ENCODE assay signal across 8 mouse cellular contexts in the genomic region with DNA sequence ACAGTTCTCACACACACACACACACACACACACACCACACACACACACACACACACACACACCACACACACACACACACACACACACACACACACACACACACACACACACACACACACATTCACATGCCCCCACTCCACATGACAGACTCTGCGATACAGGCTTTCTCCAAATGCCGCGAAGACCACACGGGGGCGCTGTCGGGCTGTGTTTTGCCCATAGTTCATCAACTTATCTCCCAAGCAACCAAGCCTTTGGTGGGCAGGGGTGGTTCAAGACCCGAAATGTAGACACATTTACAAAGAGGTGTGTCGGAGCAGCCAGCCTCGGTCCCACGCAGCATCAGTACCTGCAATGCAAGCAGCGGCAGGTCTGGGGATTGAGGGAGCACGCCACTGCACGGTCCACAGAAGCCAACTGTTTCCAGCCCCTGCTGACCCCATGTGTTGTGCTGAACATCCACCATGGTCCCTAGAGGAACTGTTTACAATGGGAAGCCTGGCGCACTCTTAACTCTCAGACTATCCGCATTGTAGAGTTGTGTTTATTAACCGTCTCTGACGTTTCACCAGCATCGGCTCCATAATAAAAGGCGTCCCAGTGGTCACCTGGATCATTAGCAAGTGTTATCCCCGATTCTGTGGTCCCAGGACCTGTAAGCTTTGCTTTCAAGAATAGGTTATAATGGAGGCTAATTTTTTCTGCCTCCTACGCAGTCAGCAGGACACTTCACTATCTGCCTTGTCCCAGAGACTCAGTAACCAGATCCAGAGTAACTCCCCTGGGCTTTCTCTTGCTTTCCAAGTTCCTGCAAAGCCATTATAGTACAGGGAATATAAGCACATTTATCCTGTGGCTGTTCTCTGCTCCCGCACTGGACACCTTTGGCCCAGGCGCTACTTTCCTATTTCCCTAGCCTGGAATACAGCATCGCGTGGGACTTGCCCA. TPM values are rescaled to one million over a fixed set of nuclear protein-coding genes. Genes with fewer than 3 reads are reported as not detected.
DNase-seq lines count a peak whose midpoint lies in the region; ATAC-seq and TF ChIP-seq lines count a peak whose summit lies in the region.

No protein-coding gene starts in this region.

- peak overlapping the region; percentile 68 for H3K27ac ChIP-seq in CH12.LX (ENCODE audit: insufficient read depth, low read depth)
- peak overlapping the region; percentile 15; the same call in 1 of the 2 replicates for H3K27ac ChIP-seq in heart, embryonic 13.5 days (replicated peaks)
- H3K27ac ChIP-seq in neural tube, embryonic 14.5 days (ENCODE audit: low read depth, low read length) = no peak overlapping the region

- H3K79me2 ChIP-seq in CH12.LX (replicated peaks; ENCODE audit: control insufficient read depth, extremely low read depth, insufficient read depth, poor library complexity, severe bottlenecking) = no peaks in the 10 kb centered on the region

- H3K36me3 ChIP-seq in CH12.LX (replicated peaks in 1 of 2; ENCODE audit: control insufficient read depth in 1 of 2, insufficient read depth in 1 of 2, low read length in 1 of 2) = no peaks in the 10 kb centered on the region
- 0 out of 2 replicates have a peak, but pooled peaks cover 4% of the 10 kb centered on the region for H3K36me3 ChIP-seq in heart, embryonic 13.5 days
- no peaks in the 10 kb centered on the region for H3K36me3 ChIP-seq in neural tube, embryonic 14.5 days (ENCODE audit: control insufficient read depth, insufficient read depth, low read length)

- no peaks in the 10 kb centered on the region for H3K27me3 ChIP-seq in CH12.LX (replicated peaks)
- H3K27me3 ChIP-seq in heart, embryonic 13.5 days (replicated peaks) = no peaks in the 10 kb centered on the region
- H3K27me3 ChIP-seq in neural tube, embryonic 14.5 days (ENCODE audit: control insufficient read depth, insufficient read depth, low read length) = no peaks in the 10 kb centered on the region

- peak overlapping the region; percentile 94 for H3K4me2 ChIP-seq in CH12.LX (ENCODE audit: insufficient read depth, low read depth, poor library complexity, severe bottlenecking)
- peak overlapping the region; percentile 68 for H3K4me2 ChIP-seq in heart, embryonic 13.5 days
- peak overlapping the region; percentile 38 for H3K4me2 ChIP-seq in neural tube, embryonic 14.5 days (ENCODE audit: low read depth, low read length)

- dilution Hi-C loops in CH12.LX (cut with MboI; ENCODE audit: extremely low pct_ligation_motif_present, extremely low pct_unique_long_range_greater_than_20kb, low sequenced_read_pairs) = no loop called here

- peak; percentile 89 for TF ChIP-seq RAD21 in CH12.LX (IDR thresholded peaks at IDR 0.05; ENCODE audit: low read depth, low read length)

- H3K9ac ChIP-seq in CH12.LX (ENCODE audit: insufficient read depth, low read depth) = peak overlapping the region; percentile 53
- peak overlapping the region; percentile 8; the same call in 1 of the 2 replicates for H3K9ac ChIP-seq in heart, embryonic 13.5 days
- H3K9ac ChIP-seq in neural tube, embryonic 14.5 days (replicated peaks; ENCODE audit: low read depth, low read length) = no peak overlapping the region

- no peak for TF ChIP-seq EP300 in CH12.LX (IDR thresholded peaks at IDR 0.05; ENCODE audit: low read length)

- peak; percentile 92 for ATAC-seq in erythroblast, adult 5-6 weeks (replicated peaks; ENCODE audit: low FRiP score, poor library complexity, severe bottlenecking)
- no peak for ATAC-seq in heart, embryonic 13.5 days (ENCODE audit: extremely low read depth, insufficient number of reproducible peaks, low FRiP score, low TSS enrichment)
- ATAC-seq in neural tube, embryonic 14.5 days (ENCODE audit: low read depth) = peak; percentile 34; the same call in 1 of the 2 replicates

- 26% methylated on average over 25 of the region's 25 CpGs for WGBS in heart, embryonic 13.5 days
- WGBS in lung, adult 2 months = 25% methylated on average over 25 of the region's 25 CpGs
- WGBS in neural tube, embryonic 14.5 days = 27% methylated on average over 25 of the region's 25 CpGs

- H3K4me3 ChIP-seq in CH12.LX (replicated peaks in 1 of 3; ENCODE audit: low read depth in 2 of 3, low read length in 2 of 3, poor library complexity in 1 of 3) = peak overlapping the region; percentile 46 to 73 (median 54)
- H3K4me3 ChIP-seq in heart, embryonic 13.5 days = peak overlapping the region; percentile 40
- H3K4me3 ChIP-seq in lung, adult 2 months (replicated peaks; ENCODE audit: extremely low read depth, low read depth, low read length) = peak overlapping the region; percentile 47
- H3K4me3 ChIP-seq in neural tube, embryonic 14.5 days (ENCODE audit: low read depth, low read length) = no peak overlapping the region

- peaks cover 7% of the 10 kb centered on the region for H3K9me3 ChIP-seq in CH12.LX (replicated peaks; ENCODE audit: low read length)
- no peaks in the 10 kb centered on the region for H3K9me3 ChIP-seq in heart, embryonic 13.5 days
- H3K9me3 ChIP-seq in neural tube, embryonic 14.5 days (ENCODE audit: control insufficient read depth, low read length) = no peaks in the 10 kb centered on the region

- TF ChIP-seq POLR2A in CH12.LX (IDR thresholded peaks at IDR 0.05; ENCODE audit: low read depth, low read length) = no peak
- TF ChIP-seq POLR2A in lung, adult 2 months (IDR thresholded peaks at IDR 0.05; ENCODE audit: borderline replicate concordance, extremely low read depth, low read depth, low read length) = no peak

- in situ Hi-C loops in CH12.LX (cut with MboI; ENCODE audit: low pct_ligation_motif_present, low pct_unique_long_range_greater_than_20kb, low sequenced_read_pairs) = loop anchor here (5.0 kb wide), 1 partner anchor 107 kb away; no protein-coding TSS in a partner anchor

- peak; percentile 95 for DNase-seq in CH12.LX (ENCODE audit: extremely low read depth)
- peak; percentile 85 for DNase-seq in brain, adult 2 months (ENCODE audit: low read depth, low spot score)
- DNase-seq in kidney, postnatal 25 days = peak; percentile 66 to 84
- DNase-seq in lung, adult 2 months = peak; percentile 70
- DNase-seq in thymus, adult 18-20 months = peak; percentile 63 to 72

- TF ChIP-seq CTCF in CH12.LX (conservative IDR thresholded peaks at IDR 0.05 in 1 of 2, IDR thresholded peaks at IDR 0.05 in 1 of 2; ENCODE audit: low read depth in 2 of 2, low read length in 2 of 2) = peak; percentile 58 to 89
- TF ChIP-seq CTCF in lung, adult 2 months (IDR thresholded peaks at IDR 0.05; ENCODE audit: insufficient read depth, low read length) = peak; percentile 84

- peaks cover 6 to 42% of the 10 kb centered on the region in 2 experiments; a peak in 2 of 4 replicates for H3K4me1 ChIP-seq in CH12.LX (ENCODE audit: control insufficient read depth in 1 of 2, insufficient read depth in 2 of 2)
- H3K4me1 ChIP-seq in heart, embryonic 13.5 days = peaks cover 30% of the 10 kb centered on the region
- peaks cover 13% of the 10 kb centered on the region for H3K4me1 ChIP-seq in lung, adult 2 months (ENCODE audit: control insufficient read depth, insufficient read depth, low read length)
- H3K4me1 ChIP-seq in neural tube, embryonic 14.5 days (ENCODE audit: control insufficient read depth, insufficient read depth, low read length) = no peaks in the 10 kb centered on the region

RNA-seq across cellular contexts. Expression of a gene that starts 18.5 kb away (rescaled TPM):
- total RNA-seq in CH12.LX (2012; rRNA removed) = not detected in 2 replicates
- total RNA-seq in CH12.LX (2014; rRNA removed) = not detected in 2 replicates
- polyA plus RNA-seq in CH12.LX (2012; ENCODE audit: insufficient read length, low read depth) = 0.07 TPM in 1 of 2 replicates, not detected in the other
- not detected in 2 replicates for total RNA-seq in erythroblast, adult 5-6 weeks (2015; ENCODE audit: low replicate concordance)
- 0.17 TPM in 1 of 2 replicates, not detected in the other for total RNA-seq in erythroblast, adult 5-6 weeks (2017; ENCODE audit: low replicate concordance)
- polyA plus RNA-seq in heart, embryonic 13.5 days (2015; fragmentation: Nextera tagmentation; extraction: Ambion mirVana) = not detected in 2 replicates
- polyA plus RNA-seq in lung, adult 2 months (2012; rRNA removed) = 0.12 and 0.13 TPM in 2 replicates
- not detected in 2 replicates for polyA plus RNA-seq in neural tube, embryonic 14.5 days (2014; fragmentation: Nextera tagmentation; extraction: Ambion mirVana)

RNA-seq across cellular contexts. Expression of a gene that starts 23.4 kb away (rescaled TPM):
- total RNA-seq in CH12.LX (2012; rRNA removed) = 59.6 and 84.7 TPM in 2 replicates
- 101 and 103 TPM in 2 replicates for total RNA-seq in CH12.LX (2014; rRNA removed)
- polyA plus RNA-seq in CH12.LX (2012; ENCODE audit: insufficient read length, low read depth) = 111 and 125 TPM in 2 replicates
- total RNA-seq in erythroblast, adult 5-6 weeks (2015; ENCODE audit: low replicate concordance) = 15.9 and 17.1 TPM in 2 replicates
- 4.9 and 11.4 TPM in 2 replicates for total RNA-seq in erythroblast, adult 5-6 weeks (2017; ENCODE audit: low replicate concordance)
- 80.4 and 81.1 TPM in 2 replicates for polyA plus RNA-seq in heart, embryonic 13.5 days (2015; fragmentation: Nextera tagmentation; extraction: Ambion mirVana)
- polyA plus RNA-seq in lung, adult 2 months (2012; rRNA removed) = 26.7 and 32.1 TPM in 2 replicates
- 99.6 and 105 TPM in 2 replicates for polyA plus RNA-seq in neural tube, embryonic 14.5 days (2014; fragmentation: Nextera tagmentation; extraction: Ambion mirVana)

RNA-seq across cellular contexts. Expression of a gene that starts 28.2 kb away (rescaled TPM):
- total RNA-seq in CH12.LX (2012; rRNA removed) (not detected in 2 replicates), CH12.LX (2014; rRNA removed) (not detected in 2 replicates)
- polyA plus RNA-seq in CH12.LX (2012; ENCODE audit: insufficient read length, low read depth) = not detected in 2 replicates
- total RNA-seq in erythroblast, adult 5-6 weeks (2015; ENCODE audit: low replicate concordance) = not detected in 2 replicates
- not detected in 2 replicates for total RNA-seq in erythroblast, adult 5-6 weeks (2017; ENCODE audit: low replicate concordance)
- not detected in 2 replicates for polyA plus RNA-seq in heart, embryonic 13.5 days (2015; fragmentation: Nextera tagmentation; extraction: Ambion mirVana)
- 0.39 TPM in 1 of 2 replicates, not detected in the other for polyA plus RNA-seq in lung, adult 2 months (2012; rRNA removed)
- polyA plus RNA-seq in neural tube, embryonic 14.5 days (2014; fragmentation: Nextera tagmentation; extraction: Ambion mirVana) = not detected in 2 replicates

RNA-seq across cellular contexts. Expression of a gene that starts 41.0 kb away (rescaled TPM):
- total RNA-seq in CH12.LX (2012; rRNA removed) (not detected in 2 replicates), CH12.LX (2014; rRNA removed) (not detected in 2 replicates)
- not detected in 2 replicates for polyA plus RNA-seq in CH12.LX (2012; ENCODE audit: insufficient read length, low read depth)
- total RNA-seq in erythroblast, adult 5-6 weeks (2015; ENCODE audit: low replicate concordance) = not detected in 2 replicates
- total RNA-seq in erythroblast, adult 5-6 weeks (2017; ENCODE audit: low replicate concordance) = not detected in 2 replicates
- polyA plus RNA-seq in heart, embryonic 13.5 days (2015; fragmentation: Nextera tagmentation; extraction: Ambion mirVana) = not detected in 2 replicates
- polyA plus RNA-seq in lung, adult 2 months (2012; rRNA removed) = 0.03 and 0.05 TPM in 2 replicates
- not detected in 2 replicates for polyA plus RNA-seq in neural tube, embryonic 14.5 days (2014; fragmentation: Nextera tagmentation; extraction: Ambion mirVana)

RNA-seq across cellular contexts. Expression of a gene that starts 58.3 kb away (rescaled TPM):
- total RNA-seq in CH12.LX (2012; rRNA removed) = not detected in 2 replicates
- total RNA-seq in CH12.LX (2014; rRNA removed) = not detected in 2 replicates
- polyA plus RNA-seq in CH12.LX (2012; ENCODE audit: insufficient read length, low read depth) = not detected in 2 replicates
- total RNA-seq in erythroblast, adult 5-6 weeks (2015; ENCODE audit: low replicate concordance) = not detected in 2 replicates
- total RNA-seq in erythroblast, adult 5-6 weeks (2017; ENCODE audit: low replicate concordance) = not detected in 2 replicates
- polyA plus RNA-seq in heart, embryonic 13.5 days (2015; fragmentation: Nextera tagmentation; extraction: Ambion mirVana) = not detected in 2 replicates
- polyA plus RNA-seq in lung, adult 2 months (2012; rRNA removed) = not detected in 2 replicates
- polyA plus RNA-seq in neural tube, embryonic 14.5 days (2014; fragmentation: Nextera tagmentation; extraction: Ambion mirVana) = not detected in 2 replicates

Comparison
In these comparisons a context has a peak if more than half of its experiments do, and no peak if none do; other contexts are left out.
1. H3K4me2 ChIP-seq: peak in every context shown above with its lines; median percentile 94 in CH12.LX; 68 in heart, embryonic 13.5 days; 38 in neural tube, embryonic 14.5 days.